Mouse (Mus musculus): ENCODE data around the gene Fcrla.
"Not testable (repeated sequence)": the region's sequence is repeated elsewhere in the genome, so short reads cannot be mapped to it uniquely, and the experiment has no call there.

The Fcrla gene

DNA sequence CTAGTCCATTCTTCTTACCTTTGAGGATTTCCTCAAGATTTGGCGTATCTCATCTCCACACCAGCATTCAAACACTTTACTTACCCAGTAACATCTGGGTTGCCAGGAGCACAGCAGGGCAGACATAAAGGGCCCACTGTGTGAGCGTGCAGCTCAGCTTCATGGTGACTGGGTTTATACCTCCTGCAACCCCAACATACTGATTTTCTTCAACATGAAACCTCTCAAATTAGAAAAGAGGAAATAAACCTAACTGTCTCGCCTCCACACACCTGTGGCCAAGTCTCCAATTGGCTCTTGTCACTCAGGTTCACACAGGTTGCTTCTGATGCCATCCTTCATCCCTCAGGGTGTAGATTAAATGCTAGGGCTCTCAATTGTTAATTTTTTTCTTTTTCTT, at the start of gene Fcrla:
Gene Fcrla, minus strand, starts transcription at position 206 of the 400 bp plus-strand sequence.
- DNase-seq (ENCODE audit: low spot score), result no peak

DNA sequence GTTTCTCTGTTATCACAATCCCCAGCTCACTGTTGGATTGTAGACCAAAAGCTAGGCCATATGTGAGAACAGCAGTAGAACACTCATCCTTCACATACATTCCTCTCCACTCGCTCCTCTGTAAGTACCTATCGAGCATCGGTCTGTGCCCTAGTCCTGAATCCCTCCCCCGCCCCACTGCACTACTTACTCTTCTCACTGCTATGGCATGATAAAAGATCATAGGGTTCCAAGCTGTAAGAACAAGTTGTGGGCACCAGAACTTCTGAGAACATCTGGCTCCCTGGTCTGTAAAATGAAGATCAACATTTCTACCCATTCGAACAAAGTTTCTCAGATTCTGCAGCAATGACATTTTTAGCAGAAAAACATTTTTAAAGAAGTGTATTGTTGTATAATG, 49.1 kb upstream of the Fcrla start, which contains the start of gene Fcgr2b:
Gene Fcgr2b, minus strand, starts transcription at position 101 of the 400 bp plus-strand sequence.
- DNase-seq (ENCODE audit: low spot score), result no peak

- no peak for DNase-seq (ENCODE audit: low spot score)
These were observed 48.4 kb upstream of the Fcrla start for GRCm38 (mm10) chr1:170975751-170976161.

GRCm38 (mm10) chr1:170975350-170975749, 48.0 kb upstream of the Fcrla start:
- not testable (repeated sequence) for DNase-seq (ENCODE audit: low spot score)

- no peak for DNase-seq (ENCODE audit: low spot score)
These were observed 47.4 kb upstream of the Fcrla start for GRCm38 (mm10) chr1:170974736-170975135.

DNA sequence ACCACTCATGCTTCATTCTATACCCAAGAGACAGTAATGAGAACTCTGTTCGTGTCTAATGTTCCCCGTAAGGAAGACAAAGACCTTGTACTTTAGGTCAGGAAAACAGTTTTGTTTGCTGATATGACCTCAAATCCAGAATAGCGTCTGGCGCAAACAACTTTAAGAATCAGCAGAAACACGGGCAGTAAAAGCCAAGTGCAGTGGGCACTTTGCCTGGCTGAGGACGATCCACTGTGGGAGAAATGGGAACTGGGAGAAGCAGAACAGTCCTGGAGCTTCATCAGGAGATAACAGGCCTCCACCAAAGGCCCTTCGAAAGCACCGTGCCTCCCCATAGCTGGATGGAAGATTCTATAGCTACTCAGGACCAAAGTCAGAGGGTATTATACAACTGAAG, 46.8 kb upstream of the Fcrla start:
- DNase-seq (ENCODE audit: low spot score), result no peak

GRCm38 (mm10) chr1:170972936-170973335, 45.6 kb upstream of the Fcrla start:
- no peak for DNase-seq (ENCODE audit: low spot score)

GRCm38 (mm10) chr1:170972494-170972893, 45.1 kb upstream of the Fcrla start:
- no peak for DNase-seq (ENCODE audit: low spot score)

DNA sequence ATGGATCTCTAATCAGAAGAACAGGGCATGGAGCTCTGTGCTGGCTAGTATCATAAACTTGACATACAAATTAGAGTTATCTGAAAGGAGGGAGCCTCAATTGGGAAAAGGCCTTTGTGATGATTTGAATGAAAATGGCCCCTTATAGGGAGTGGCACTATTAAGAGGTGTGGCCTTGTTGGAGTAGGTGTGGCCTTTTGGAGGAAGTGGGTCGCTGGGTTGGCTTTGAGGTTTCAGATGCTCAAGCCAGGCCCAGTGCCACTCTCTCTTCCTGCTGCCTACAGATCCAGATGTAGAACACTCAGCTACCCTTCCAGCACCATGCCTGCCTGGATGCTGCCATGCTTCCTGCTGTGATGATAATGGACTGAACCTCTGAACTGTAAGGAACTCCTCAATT, 41.2 kb upstream of the Fcrla start:
- DNase-seq (ENCODE audit: low spot score), result no peak

DNA sequence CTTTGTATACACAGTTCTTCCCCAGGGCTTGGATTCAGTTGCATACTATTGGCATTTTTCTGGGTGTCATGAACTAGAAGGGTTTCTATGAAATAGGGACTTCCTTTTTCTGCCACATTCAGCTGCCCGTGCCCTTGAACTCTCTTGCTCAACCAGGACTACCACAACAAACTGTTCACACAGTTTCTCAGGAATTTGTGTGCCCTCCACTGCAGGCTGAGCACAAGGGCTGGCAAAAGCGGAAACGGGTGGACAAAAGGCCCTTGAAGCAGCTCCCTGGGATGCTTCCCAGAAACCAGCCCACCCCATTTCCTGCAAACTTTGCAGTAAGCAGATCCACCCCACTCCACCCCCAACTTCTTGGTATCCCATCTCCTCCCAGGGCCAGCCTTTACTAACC, 40.2 kb upstream of the Fcrla start:
- DNase-seq (ENCODE audit: low spot score), result no peak

GRCm38 (mm10) chr1:170963087-170963486, 35.7 kb upstream of the Fcrla start:
- no peak for DNase-seq (ENCODE audit: low spot score)

DNA sequence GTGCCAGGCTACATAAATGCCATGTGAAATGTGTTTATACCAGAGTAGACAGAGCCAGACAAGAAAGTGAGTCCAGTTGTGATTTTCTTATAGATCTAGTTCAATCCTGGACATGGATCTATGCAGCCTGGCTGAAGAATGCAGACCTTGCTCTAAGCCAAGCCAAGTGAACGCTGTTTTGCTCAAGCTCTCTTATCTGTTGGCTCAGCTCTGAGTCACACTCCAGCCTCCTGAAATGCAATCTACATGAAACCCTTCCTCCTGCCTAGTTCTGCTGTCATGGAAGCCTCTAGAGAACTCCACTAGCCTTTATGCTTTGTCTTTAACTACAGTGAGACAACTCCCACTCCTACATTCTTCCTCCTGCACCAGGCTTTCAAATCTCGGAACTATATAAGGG, 34.9 kb upstream of the Fcrla start:
- no peak for DNase-seq (ENCODE audit: low spot score)

- DNase-seq (ENCODE audit: low spot score), result no peak
These were observed 33.7 kb upstream of the Fcrla start for GRCm38 (mm10) chr1:170961101-170961500.

DNA sequence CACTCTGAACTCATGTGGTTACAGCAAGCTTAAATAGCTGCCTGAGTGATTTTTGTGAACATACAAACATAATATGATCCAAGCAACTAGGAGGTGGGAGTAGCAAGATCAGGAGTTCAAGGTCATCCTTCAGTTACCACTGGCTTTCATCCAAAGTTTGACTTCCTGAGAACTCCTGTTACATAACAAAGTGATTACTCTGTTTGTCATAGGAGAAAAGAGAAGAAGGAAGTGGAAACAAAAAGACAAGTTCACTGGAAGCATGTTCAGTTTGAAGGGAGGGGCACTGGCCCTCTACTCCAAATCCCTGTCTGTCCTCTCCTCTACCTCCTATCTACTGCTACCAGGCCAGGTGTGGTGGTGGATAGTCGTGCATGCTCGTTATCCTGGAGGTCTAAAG, 32.4 kb upstream of the Fcrla start:
- DNase-seq (ENCODE audit: low spot score), result no peak

GRCm38 (mm10) chr1:170958225-170958624, 30.8 kb upstream of the Fcrla start:
- DNase-seq (ENCODE audit: low spot score), result no peak

- DNase-seq (ENCODE audit: low spot score), result no peak
These were observed 25.8 kb upstream of the Fcrla start for GRCm38 (mm10) chr1:170953192-170953591.

- DNase-seq (ENCODE audit: low spot score), result no peak
These were observed 23.4 kb upstream of the Fcrla start for GRCm38 (mm10) chr1:170950772-170951171.

- not testable (repeated sequence) for DNase-seq (ENCODE audit: low spot score)
These were observed 17.5 kb upstream of the Fcrla start for GRCm38 (mm10) chr1:170944908-170945307.

GRCm38 (mm10) chr1:170944151-170944550, 16.8 kb upstream of the Fcrla start:
- DNase-seq (ENCODE audit: low spot score), result not testable (repeated sequence)

GRCm38 (mm10) chr1:170939255-170939654, 11.9 kb upstream of the Fcrla start:
- DNase-seq (ENCODE audit: low spot score), result no peak

GRCm38 (mm10) chr1:170934383-170934782, 7.0 kb upstream of the Fcrla start:
- no peak for DNase-seq (ENCODE audit: low spot score)

DNA sequence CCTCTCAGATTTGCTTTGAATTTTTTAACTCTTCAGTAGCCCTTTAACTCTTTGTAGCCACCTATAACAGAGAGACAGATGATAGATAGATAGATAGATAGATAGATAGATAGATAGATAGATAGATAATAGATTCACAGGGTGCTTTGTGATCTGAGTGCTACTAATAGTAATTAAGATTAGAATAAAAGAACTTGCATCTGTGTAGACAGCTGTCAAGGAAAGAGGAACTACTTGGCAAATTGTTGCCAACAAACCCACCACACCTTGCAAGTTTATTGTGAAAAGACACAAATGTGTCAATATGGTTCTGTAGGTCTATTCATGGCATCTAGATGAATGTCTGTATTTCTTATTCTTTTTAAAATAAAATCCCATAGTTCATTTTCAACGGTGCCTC, 6.6 kb upstream of the Fcrla start:
- no peak for DNase-seq (ENCODE audit: low spot score)

DNA sequence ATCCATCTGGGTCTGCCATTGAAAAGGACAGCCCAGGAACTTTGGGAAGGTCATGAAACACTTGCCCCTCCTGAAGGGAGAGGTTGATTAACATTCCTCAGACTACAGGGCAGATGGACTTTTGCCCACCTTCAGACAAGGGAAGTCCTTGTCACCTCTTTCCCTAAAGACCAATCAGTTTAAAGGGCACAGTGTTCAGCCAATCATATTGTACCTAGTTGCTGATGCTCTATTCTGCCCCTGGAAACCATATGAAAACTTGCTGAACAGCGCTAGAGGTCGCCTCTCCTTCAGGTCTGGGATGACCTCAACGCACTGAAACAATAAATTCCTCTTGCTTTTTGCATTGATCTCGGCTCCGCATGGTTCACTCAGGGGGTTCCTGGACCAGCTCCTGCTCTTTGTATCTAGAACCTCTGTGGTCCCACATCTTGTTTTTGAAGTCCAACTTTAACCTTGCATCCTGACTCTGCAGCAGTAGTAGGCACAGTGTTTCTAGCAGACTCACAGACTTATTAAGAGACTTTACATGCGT, 6.1 kb upstream of the Fcrla start:
- no peak for DNase-seq (ENCODE audit: low spot score)

GRCm38 (mm10) chr1:170932043-170932442, 4.7 kb upstream of the Fcrla start:
- no peak for DNase-seq (ENCODE audit: low spot score)

GRCm38 (mm10) chr1:170929245-170929644, 1.9 kb upstream of the Fcrla start:
- DNase-seq (ENCODE audit: low spot score), result no peak
